Comparison of ENCODE assay signal across 16 mouse cellular contexts in genomic region chr15:74176956-74177355, GRCm38 (mm10).
A peak's percentile ranks its signal among the peaks of the same experiment; 100 is the strongest.
DNase-seq lines count a peak whose midpoint lies in the region; ATAC-seq lines count a peak whose summit lies in the region.
"Had no signal": no experiment of that assay in that cellular context is flagged by ENCODE, and none has a peak within 500 bp of the region (broad histone marks: within the 10 kb centered on the region; RNA-seq: fewer than 3 reads in every experiment).

No protein-coding gene starts in this region.

- 0 out of 2 replicates have a peak, but pooled peaks cover 2% of the 10 kb centered on the region for H3K27me3 ChIP-seq in heart, embryonic 11.5 days (ENCODE audit: control insufficient read depth, insufficient read depth, low read length)
- H3K27me3 ChIP-seq: liver, embryonic 12.5 days; Patski had no signal

- peak; percentile 32 for DNase-seq in left cerebral cortex, adult 11 months (ENCODE audit: low spot score)
- DNase-seq in left cerebral cortex, postnatal 4 days = no peak
- peak; percentile 32 to 59 for DNase-seq in frontal cortex, postnatal 10 days (ENCODE audit: low spot score in 2 of 2)
- peak; percentile 61 to 76 for DNase-seq in left cerebral cortex, postnatal 36 days (ENCODE audit: low spot score in 2 of 2)
- peak; percentile 75 for DNase-seq in right cerebral cortex, postnatal 25 days
- DNase-seq in lung, postnatal 4 days = no peak
- no peak for DNase-seq in spleen, postnatal 4 days (ENCODE audit: low spot score in 2 of 2)
- DNase-seq: cerebellum, adult 2 months; kidney, postnatal 25 days; thymus, postnatal 36 days had no signal

- no peak for ATAC-seq in heart, embryonic 11.5 days (replicated peaks; ENCODE audit: insufficient number of reproducible peaks, low FRiP score, low TSS enrichment)
- ATAC-seq: inflammation-experienced regulatory T-cells, adult 6 months; liver, embryonic 12.5 days; Patski had no signal

- H3K4me2 ChIP-seq in heart, embryonic 11.5 days = no peak overlapping the region
- H3K4me2 ChIP-seq: embryonic facial prominence, embryonic 12.5 days; heart, embryonic 12.5 days; liver, embryonic 12.5 days had no signal

- WGBS in heart, embryonic 11.5 days (ENCODE audit: insufficient replicate concordance) = 65% methylated on average over 5 of the region's 5 CpGs

- intact Hi-C loops in left cerebral cortex, postnatal 4 days (cut with DNase I) = no loop called here
- intact Hi-C loops in left cerebral cortex, postnatal 36 days (cut with DNase I) = no loop called here

- no peaks in the 10 kb centered on the region for H3K36me3 ChIP-seq in heart, embryonic 11.5 days (ENCODE audit: control insufficient read depth, insufficient read depth, low read length)
- H3K36me3 ChIP-seq: embryonic facial prominence, embryonic 12.5 days; heart, embryonic 12.5 days; liver, embryonic 12.5 days had no signal

- H3K9ac ChIP-seq in heart, embryonic 11.5 days (ENCODE audit: low read depth, low read length) = no peak overlapping the region
- H3K9ac ChIP-seq: embryonic facial prominence, embryonic 12.5 days; heart, embryonic 12.5 days; liver, embryonic 12.5 days had no signal

- no peak overlapping the region for H3K4me3 ChIP-seq in heart, embryonic 11.5 days (ENCODE audit: low read depth, low read length)
- H3K4me3 ChIP-seq: embryonic facial prominence, embryonic 12.5 days; heart, embryonic 12.5 days; liver, embryonic 12.5 days had no signal

- H3K27ac ChIP-seq in heart, embryonic 11.5 days (ENCODE audit: low read depth, low read length) = no peak overlapping the region
- H3K27ac ChIP-seq: embryonic facial prominence, embryonic 12.5 days; liver, embryonic 12.5 days had no signal

- no peaks in the 10 kb centered on the region for H3K9me3 ChIP-seq in heart, embryonic 11.5 days (replicated peaks; ENCODE audit: control insufficient read depth, low read length)
- H3K9me3 ChIP-seq: embryonic facial prominence, embryonic 12.5 days; heart, embryonic 12.5 days; liver, embryonic 12.5 days had no signal

- H3K4me1 ChIP-seq in heart, embryonic 11.5 days (ENCODE audit: control insufficient read depth, insufficient read depth, low read length) = 0 out of 2 replicates have a peak, but pooled peaks cover 3% of the 10 kb centered on the region
- H3K4me1 ChIP-seq: embryonic facial prominence, embryonic 12.5 days; liver, embryonic 12.5 days had no signal

Comparison
In these comparisons a context has a peak if more than half of its experiments do, and no peak if none do; other contexts are left out.
1. DNase-seq: peak in left cerebral cortex, adult 11 months (single experiment), frontal cortex, postnatal 10 days (2 of 2), left cerebral cortex, postnatal 36 days (2 of 2) and right cerebral cortex, postnatal 25 days (single experiment); none in left cerebral cortex, postnatal 4 days (single experiment), lung, postnatal 4 days (0 of 2) and spleen, postnatal 4 days (0 of 2).